Mouse (Mus musculus) heart, postnatal 0 days (tissue): ENCODE results near the gene Gif. TPM values are rescaled to one million over a fixed set of nuclear protein-coding genes. Genes with fewer than 3 reads are reported as not detected.
A peak's percentile ranks its signal among the peaks of the same experiment; 100 is the strongest.

Experiments
- ATAC-seq: fragments of 200-750 bp; cut with Nextera tagmentation; 2 replicates; pipeline ENCODE4 v1.8.0; 2017; ENCODE audit warnings: low read depth, moderate number of reproducible peaks, moderate library complexity; ENCODE audit not compliant: insufficient read depth
- DNase-seq: peaks from one replicate; pipeline ENCODE4 v3.0.0-alpha.2; 2016; ENCODE audit warnings: low spot score
- H3K27ac ChIP-seq: fragments of 300-500 bp; sonication (generic); 2 replicates; pipeline ENCODE4 v1.5.1; 2014; ENCODE audit warnings: low read depth, mild to moderate bottlenecking
- H3K27me3 ChIP-seq: fragments of 300-500 bp; sonication (generic); 2 replicates; pipeline ENCODE4 v1.6.1; 2014; ENCODE audit warnings: low read length, mixed read lengths; ENCODE audit not compliant: control insufficient read depth, insufficient read depth
- H3K36me3 ChIP-seq: fragments of 300-500 bp; sonication (generic); replicated peaks from 2 replicates; pipeline ENCODE4 v1.6.1; 2014; ENCODE audit warnings: low read length, mixed read lengths; ENCODE audit not compliant: control insufficient read depth, insufficient read depth
- H3K4me1 ChIP-seq: fragments of 300-500 bp; sonication (generic); 2 replicates; pipeline ENCODE4 v1.6.1; 2014; ENCODE audit warnings: antibody characterized with exemption; ENCODE audit not compliant: control insufficient read depth, insufficient read depth
- H3K4me2 ChIP-seq: fragments of 300-500 bp; sonication (generic); 2 replicates; pipeline ENCODE4 v1.6.1; 2014; ENCODE audit warnings: low read depth, mild to moderate bottlenecking, low read length, moderate library complexity
- H3K4me3 ChIP-seq: fragments of 300-500 bp; sonication (generic); 2 replicates; pipeline ENCODE4 v1.5.1; 2014; ENCODE audit warnings: low read depth, low read length
- H3K9ac ChIP-seq: fragments of 300-500 bp; sonication (generic); replicated peaks from 2 replicates; pipeline ENCODE4 v1.6.1; 2014; ENCODE audit warnings: low read depth, low read length, mixed read lengths
- H3K9me3 ChIP-seq: fragments of 300-500 bp; sonication (generic); replicated peaks from 2 replicates; pipeline ENCODE4 v1.6.1; 2016; ENCODE audit warnings: low read length; ENCODE audit not compliant: control insufficient read depth
- CTCF ChIP-seq: IDR thresholded peaks from 2 replicates; pipeline ENCODE4 v1.5.1; 2016; ENCODE audit warnings: antibody characterized with exemption, control low read depth, low read depth
- EP300 ChIP-seq: IDR thresholded peaks from 2 replicates; pipeline ENCODE4 v1.6.1; 2016; ENCODE audit warnings: antibody characterized with exemption, low read depth
- WGBS: fragments of 180-500 bp; shearing (Covaris S2); extraction: QIAGEN DNeasy Blood & Tissue Kit; methylation state at CpG from one replicate; pipeline ENCODE4 v1.1.7; 2014; 5-methylcytosine and 5-hydroxymethylcytosine counted together
- polyA plus RNA-seq: library from polyadenylated mRNA; unstranded; fragments of >200 nt; fragmentation: Nextera tagmentation; extraction: Ambion mirVana; gene quantifications from 2 replicates; pipeline ENCODE4 v1.2.1, GENCODE M21; 2015
- total RNA-seq: library from RNA; depleted of rRNA; stranded (reverse); fragments of >200 nt; gene quantifications from 2 replicates; pipeline ENCODE4 v1.2.3, GENCODE M21; 2014; ENCODE audit warnings: low replicate concordance; rRNA removed

Gene Gif
- total and polyA plus RNA-seq, 2 experiments from 2014 or later, result not detected

GRCm38 (mm10) chr19:11810003-11810758, 62.8 kb downstream of the Gif start:
- Histone ChIP-seq H3K4me3 (no peak overlapping the region), H3K4me2 (no peak overlapping the region), H3K9me3 (no peaks in the 10 kb centered on the region), H3K36me3 (no peaks in the 10 kb centered on the region), H3K4me1 (no peaks in the 10 kb centered on the region), H3K9ac (no peak overlapping the region), H3K27me3 (no peaks in the 10 kb centered on the region), H3K27ac (peak overlapping the region; percentile 65)
- no peak for DNase-seq
- ATAC-seq, result no peak
- no peak for TF ChIP-seq EP300
- TF ChIP-seq CTCF, result no peak
- 59% methylated on average over 5 of the region's 5 CpGs for WGBS

DNA sequence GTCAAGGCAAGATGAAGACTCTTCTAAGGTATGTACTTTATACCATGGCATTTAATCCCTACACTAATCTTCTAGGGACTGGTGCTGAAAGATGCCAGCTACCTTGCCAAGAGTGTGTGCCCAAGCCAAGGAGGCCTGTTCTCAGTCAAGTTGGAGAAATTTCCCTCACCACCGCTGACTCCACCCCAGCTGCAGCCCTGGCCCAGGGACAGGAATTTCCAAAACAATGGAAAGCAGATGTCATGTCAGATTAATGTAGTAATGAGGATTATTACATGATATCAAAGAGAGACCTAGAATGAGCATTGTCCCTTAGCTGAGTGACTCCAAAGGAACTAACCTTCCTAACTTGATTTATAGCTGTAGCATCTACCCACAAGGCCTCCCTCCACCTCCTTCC, 63.5 kb downstream of the Gif start:
- no peaks in the 10 kb centered on the region for H3K27me3 ChIP-seq
- H3K4me3 ChIP-seq, result no peak overlapping the region
- peak overlapping the region; percentile 65 for H3K27ac ChIP-seq
- H3K4me1 ChIP-seq, result no peaks in the 10 kb centered on the region
- no peaks in the 10 kb centered on the region for H3K36me3 ChIP-seq
- WGBS, result 63% methylated on average over 1 of the region's 1 CpGs
- no peak overlapping the region for H3K9ac ChIP-seq
- ATAC-seq, result no peak
- no peak overlapping the region for H3K4me2 ChIP-seq
- TF ChIP-seq CTCF (no peak), EP300 (no peak)
- H3K9me3 ChIP-seq, result no peaks in the 10 kb centered on the region
- no peak for DNase-seq

DNA sequence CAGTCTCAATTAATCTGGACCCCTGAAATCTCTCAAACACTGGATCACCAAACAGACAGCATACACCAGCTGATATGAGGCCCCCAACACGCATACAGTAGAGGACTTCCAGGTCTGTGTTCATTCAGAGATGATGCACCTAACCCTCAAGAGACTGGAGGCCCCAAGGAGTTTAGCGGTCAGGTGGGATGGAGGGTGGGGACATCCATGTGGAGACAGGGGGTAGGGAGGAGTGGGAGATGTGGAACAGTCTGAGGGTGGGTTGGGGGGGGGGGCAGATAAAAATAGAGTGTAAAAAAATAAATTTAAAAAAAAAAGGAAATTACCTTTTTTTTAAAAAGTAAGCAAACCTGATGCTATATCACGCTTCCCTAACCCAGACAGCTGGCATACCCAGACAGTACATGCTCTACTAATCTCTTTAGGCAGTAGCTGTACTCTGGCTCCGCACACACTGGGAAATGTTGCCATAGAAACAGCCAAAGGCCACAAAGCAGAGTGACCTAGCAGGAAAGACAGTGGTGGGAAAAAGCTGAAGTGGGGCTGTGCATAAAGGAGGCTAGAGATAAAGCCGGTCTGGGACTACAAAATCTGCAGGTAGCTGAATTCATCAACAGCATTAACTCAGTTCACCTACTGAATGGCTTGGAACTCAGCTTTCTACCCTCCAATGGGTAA, 64.5 kb downstream of the Gif start:
- Histone ChIP-seq H3K4me2 (no peak overlapping the region), H3K9me3 (no peaks in the 10 kb centered on the region), H3K27ac (peak overlapping the region; percentile 65), H3K4me1 (no peaks in the 10 kb centered on the region), H3K36me3 (no peaks in the 10 kb centered on the region), H3K27me3 (no peaks in the 10 kb centered on the region), H3K4me3 (no peak overlapping the region), H3K9ac (no peak overlapping the region)
- peak; percentile 36 for DNase-seq
- ATAC-seq, result no peak
- no peak for TF ChIP-seq EP300
- TF ChIP-seq CTCF, result no peak
- 49% methylated on average over 5 of the region's 5 CpGs for WGBS

Other genes with a start within 250 kb of the Gif start
- 3.5 and 15.3 TPM in 2 replicates for gene Ms4a6b, start 231.0 kb upstream of the Gif start, total RNA-seq
- gene Ms4a6b, start 231.0 kb upstream of the Gif start, polyA plus RNA-seq, result 2.5 and 2.8 TPM in 2 replicates
- gene Ms4a4d, start 210.8 kb upstream of the Gif start, total RNA-seq, result 1.1 and 1.8 TPM in 2 replicates
- 2.8 and 3.4 TPM in 2 replicates for gene Ms4a4d, start 210.8 kb upstream of the Gif start, polyA plus RNA-seq
- gene Ms4a6d, start 142.7 kb upstream of the Gif start, total RNA-seq, result 5.3 and 14.0 TPM in 2 replicates
- 3.0 and 3.2 TPM in 2 replicates for gene Ms4a6d, start 142.7 kb upstream of the Gif start, polyA plus RNA-seq
- not detected in 2 replicates for gene Ms4a2, start 123.8 kb upstream of the Gif start, total RNA-seq
- gene Ms4a2, start 123.8 kb upstream of the Gif start, polyA plus RNA-seq, result 0.15 and 0.18 TPM in 2 replicates
- gene Ms4a3, start 106.7 kb upstream of the Gif start, total RNA-seq, result 2.7 TPM in 1 of 2 replicates, not detected in the other
- not detected in 2 replicates for gene Ms4a3, start 106.7 kb upstream of the Gif start, polyA plus RNA-seq
- not detected in 2 replicates for gene Oosp2, start 87.0 kb upstream of the Gif start, total RNA-seq
- gene Oosp2, start 87.0 kb upstream of the Gif start, polyA plus RNA-seq, result not detected in 2 replicates
- gene Oosp1, start 56.4 kb upstream of the Gif start, total RNA-seq, result not detected in 2 replicates
- gene Oosp1, start 56.4 kb upstream of the Gif start, polyA plus RNA-seq, result not detected in 2 replicates
- gene Oosp3, start 50.5 kb upstream of the Gif start, total RNA-seq, result not detected in 2 replicates
- gene Oosp3, start 50.5 kb upstream of the Gif start, polyA plus RNA-seq, result not detected in 2 replicates
- gene Mrpl16, start 22.8 kb downstream of the Gif start, total RNA-seq, result 32.2 and 49.9 TPM in 2 replicates
- 97.6 and 99.1 TPM in 2 replicates for gene Mrpl16, start 22.8 kb downstream of the Gif start, polyA plus RNA-seq
- 8.0 and 10.6 TPM in 2 replicates for gene Stx3, start 71.8 kb downstream of the Gif start, total RNA-seq
- gene Stx3, start 71.8 kb downstream of the Gif start, polyA plus RNA-seq, result 6.0 and 6.3 TPM in 2 replicates
- gene Olfr1417, start 91.7 kb downstream of the Gif start, total RNA-seq, result not detected in 2 replicates
- not detected in 2 replicates for gene Olfr1417, start 91.7 kb downstream of the Gif start, polyA plus RNA-seq
- not detected in 2 replicates for gene Olfr1418, start 113.5 kb downstream of the Gif start, total RNA-seq
- gene Olfr1418, start 113.5 kb downstream of the Gif start, polyA plus RNA-seq, result not detected in 2 replicates
- gene Olfr1419, start 127.6 kb downstream of the Gif start, total RNA-seq, result not detected in 2 replicates
- not detected in 2 replicates for gene Olfr1419, start 127.6 kb downstream of the Gif start, polyA plus RNA-seq
- gene Olfr1420, start 139.0 kb downstream of the Gif start, total RNA-seq, result not detected in 2 replicates
- gene Olfr1420, start 139.0 kb downstream of the Gif start, polyA plus RNA-seq, result 0.11 TPM in 1 of 2 replicates, not detected in the other
- 12.9 and 14.7 TPM in 2 replicates for gene Patl1, start 164.8 kb downstream of the Gif start, total RNA-seq
- gene Patl1, start 164.8 kb downstream of the Gif start, polyA plus RNA-seq, result 10.0 and 11.5 TPM in 2 replicates
- 32.7 and 43.2 TPM in 2 replicates for gene Osbp, start 218.4 kb downstream of the Gif start, total RNA-seq
- gene Osbp, start 218.4 kb downstream of the Gif start, polyA plus RNA-seq, result 4.7 and 5.1 TPM in 2 replicates